Mouse (Mus musculus) intestine, embryonic 14.5 days (tissue): ENCODE data around the gene Sh2d2a. TPM values are rescaled to one million over a fixed set of nuclear protein-coding genes. Genes with fewer than 3 reads are reported as not detected.
A peak's percentile ranks its signal among the peaks of the same experiment; 100 is the strongest.
"Not testable (repeated sequence)": the region's sequence is repeated elsewhere in the genome, so short reads cannot be mapped to it uniquely, and the experiment has no call there.

Experiments
- ATAC-seq: fragments of 200-750 bp; cut with Nextera tagmentation; replicated peaks from 2 replicates; pipeline ENCODE4 v1.8.0; 2017; ENCODE audit warnings: low read depth, moderate number of reproducible peaks, moderate TSS enrichment, moderate library complexity; ENCODE audit not compliant: low FRiP score, low TSS enrichment
- DNase-seq: peaks from one replicate; pipeline ENCODE4 v3.0.0-alpha.2; 2018; ENCODE audit warnings: low spot score
- H3K27ac ChIP-seq: fragments of 300-500 bp; sonication (generic); 2 replicates; pipeline ENCODE4 v1.5.1; 2014; ENCODE audit warnings: low read depth, mild to moderate bottlenecking, control low read depth
- H3K27me3 ChIP-seq: fragments of 300-500 bp; sonication (generic); replicated peaks from 2 replicates; pipeline ENCODE4 v1.6.1; 2014; ENCODE audit warnings: low read length, control low read depth; ENCODE audit not compliant: control insufficient read depth, insufficient read depth
- H3K36me3 ChIP-seq: fragments of 300-500 bp; sonication (generic); 2 replicates; pipeline ENCODE4 v1.6.1; 2014; ENCODE audit warnings: low read length, control low read depth; ENCODE audit not compliant: control insufficient read depth, insufficient read depth
- H3K4me1 ChIP-seq: fragments of 300-500 bp; sonication (generic); replicated peaks from 2 replicates; pipeline ENCODE4 v1.6.1; 2014; ENCODE audit warnings: low read length, control low read depth, mixed read lengths; ENCODE audit not compliant: control insufficient read depth, insufficient read depth
- H3K4me2 ChIP-seq: fragments of 300-500 bp; sonication (generic); 2 replicates; pipeline ENCODE4 v1.6.1; 2014; ENCODE audit warnings: low read length
- H3K4me3 ChIP-seq: fragments of 300-500 bp; sonication (generic); 2 replicates; pipeline ENCODE4 v1.5.1; 2014; ENCODE audit warnings: low read depth, low read length, control low read depth, mixed read lengths
- H3K9ac ChIP-seq: fragments of 300-500 bp; sonication (generic); 2 replicates; pipeline ENCODE4 v1.6.1; 2014; ENCODE audit warnings: mild to moderate bottlenecking, low read length
- H3K9me3 ChIP-seq: fragments of 300-500 bp; sonication (generic); 2 replicates; pipeline ENCODE4 v1.6.1; 2016; ENCODE audit warnings: low read length, control low read depth; ENCODE audit not compliant: control insufficient read depth
- WGBS: fragments of 180-500 bp; shearing (Covaris S2); extraction: QIAGEN DNeasy Blood & Tissue Kit; methylation state at CpG from one replicate; pipeline ENCODE4 v1.1.7; 2014; 5-methylcytosine and 5-hydroxymethylcytosine counted together
- polyA plus RNA-seq: library from polyadenylated mRNA; unstranded; fragments of >200 nt; fragmentation: Nextera tagmentation; extraction: Ambion mirVana; gene quantifications from 2 replicates; pipeline ENCODE4 v1.2.1, GENCODE M21; 2014

Sh2d2a gene
- polyA plus RNA-seq, 1 experiment from 2014 or later, result 0.28 TPM

DNA sequence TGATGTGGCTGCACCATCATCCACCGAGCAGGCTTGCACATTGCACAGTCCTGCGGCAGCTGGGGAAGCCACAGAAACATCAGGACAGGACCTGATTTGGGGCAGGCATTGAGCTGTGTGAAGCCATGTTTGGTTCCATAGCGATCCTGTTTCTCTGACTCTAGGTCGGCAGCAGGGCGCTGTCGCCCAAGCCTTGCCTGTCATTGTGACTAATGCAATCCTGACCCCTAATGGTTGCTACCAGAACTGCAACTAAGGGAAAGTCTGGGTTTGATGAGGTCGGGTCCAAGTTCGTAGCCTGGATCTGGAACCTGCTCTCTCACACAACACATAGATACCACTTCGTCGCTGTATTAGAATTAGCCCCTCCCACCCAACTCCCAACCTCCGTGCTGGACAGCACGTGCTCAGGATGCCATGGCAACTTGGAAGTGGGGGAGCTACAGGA lies 29.9 kb upstream of the Sh2d2a start:
- Histone ChIP-seq H3K4me3 (peak overlapping the region; percentile 2; the same call in 1 of the 2 replicates), H3K9me3 (no peaks in the 10 kb centered on the region), H3K27me3 (peaks cover 9% of the 10 kb centered on the region), H3K4me2 (peak overlapping the region; percentile 10; the same call in 1 of the 2 replicates), H3K27ac (no peak overlapping the region), H3K4me1 (no peaks in the 10 kb centered on the region), H3K36me3 (no peaks in the 10 kb centered on the region), H3K9ac (no peak overlapping the region)
- WGBS, result 4% methylated on average over 12 of the region's 12 CpGs
- peak; percentile 89 for DNase-seq
- ATAC-seq, result peak; percentile 58; the same call in 1 of the 2 replicates

DNA sequence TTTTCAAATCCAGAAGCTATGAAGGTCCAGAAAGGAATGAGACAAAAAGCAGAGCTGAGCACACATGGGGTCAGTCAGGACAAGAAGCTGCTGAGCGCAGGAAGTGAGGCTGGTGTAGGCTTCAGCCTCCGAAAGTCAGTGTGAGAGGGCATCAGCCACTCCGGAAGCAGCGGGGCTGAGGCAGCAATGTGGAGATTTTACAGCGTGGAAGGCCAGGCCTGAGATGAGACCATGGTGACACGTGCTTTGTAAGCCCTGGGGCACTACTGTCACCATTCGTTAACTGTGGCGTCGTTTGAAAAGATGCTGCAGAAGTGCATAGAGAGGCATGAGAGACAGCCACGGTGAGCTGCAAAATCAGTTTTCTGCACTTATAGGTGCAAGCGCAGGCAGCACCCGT lies 28.3 kb upstream of the Sh2d2a start:
- DNase-seq (no peak), ATAC-seq (no peak)
- H3K27ac ChIP-seq, result no peak overlapping the region

DNA sequence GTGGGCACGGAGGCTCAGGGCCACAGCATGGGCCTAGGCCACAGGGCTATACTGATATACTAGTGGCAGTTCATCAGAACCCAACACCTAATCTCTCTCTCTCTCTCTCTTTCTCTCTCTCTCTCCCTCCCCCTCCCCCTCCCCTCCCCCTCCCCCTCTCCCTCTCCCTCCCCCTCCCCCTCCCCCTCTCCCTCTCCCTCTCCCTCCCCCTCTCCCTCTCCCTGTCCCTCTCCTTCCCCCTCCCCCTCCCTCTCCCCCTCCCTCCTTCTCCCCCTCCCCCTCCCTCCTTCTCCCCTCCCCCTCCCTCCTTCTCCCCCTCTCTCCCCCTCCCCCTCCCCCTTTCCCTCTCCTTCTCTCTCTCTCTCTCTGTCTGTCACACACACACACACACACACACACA lies 22.3 kb upstream of the Sh2d2a start, which contains the start of gene Pear1:
TSS of gene Pear1 (minus strand) at position 101 of the 400 bp plus-strand sequence.
- DNase-seq, H3K4me3 ChIP-seq, H3K9me3 ChIP-seq, ATAC-seq, H3K4me1 ChIP-seq, H3K36me3 ChIP-seq, H3K9ac ChIP-seq, H3K4me2 ChIP-seq, H3K27ac ChIP-seq, H3K27me3 ChIP-seq: not testable (repeated sequence)
- 87% methylated on average over 1 of the region's 1 CpGs for WGBS

More for the DNA sequence above, 28.3 kb upstream of the Sh2d2a start:
- Histone ChIP-seq H3K36me3 (no peaks in the 10 kb centered on the region), H3K4me1 (no peaks in the 10 kb centered on the region), H3K27me3 (peaks cover 4% of the 10 kb centered on the region; the same call in 1 of the 2 replicates), H3K9ac (no peak overlapping the region), H3K9me3 (no peaks in the 10 kb centered on the region), H3K4me3 (no peak overlapping the region), H3K4me2 (no peak overlapping the region)
- WGBS, result 59% methylated on average over 12 of the region's 12 CpGs

DNA sequence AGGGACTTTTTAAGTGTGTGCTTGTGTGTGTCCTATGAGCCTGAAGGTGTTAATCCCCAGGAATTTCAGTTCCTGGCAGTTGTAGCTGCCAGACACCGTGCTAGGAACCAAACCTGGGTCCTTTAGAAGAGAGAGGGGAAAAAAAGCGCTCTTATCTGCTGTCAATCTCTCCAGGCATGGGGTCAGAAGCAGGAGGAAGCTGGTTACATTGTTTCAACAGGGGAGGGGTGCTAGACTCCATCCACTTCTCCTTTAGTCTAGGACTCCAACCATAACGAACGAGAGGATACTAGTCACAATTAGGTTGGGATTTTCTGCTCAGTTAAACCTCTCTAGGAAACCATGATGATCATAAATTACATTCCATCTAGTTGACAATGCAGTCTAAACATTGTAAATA lies 18.1 kb upstream of the Sh2d2a start:
- Histone ChIP-seq H3K9me3 (no peaks in the 10 kb centered on the region), H3K4me2 (no peak overlapping the region), H3K4me3 (no peak overlapping the region), H3K36me3 (no peaks in the 10 kb centered on the region), H3K9ac (no peak overlapping the region), H3K4me1 (no peaks in the 10 kb centered on the region), H3K27me3 (no peaks in the 10 kb centered on the region), H3K27ac (no peak overlapping the region)
- no peak for ATAC-seq
- no peak for DNase-seq
- 53% methylated on average over 4 of the region's 4 CpGs for WGBS

DNA sequence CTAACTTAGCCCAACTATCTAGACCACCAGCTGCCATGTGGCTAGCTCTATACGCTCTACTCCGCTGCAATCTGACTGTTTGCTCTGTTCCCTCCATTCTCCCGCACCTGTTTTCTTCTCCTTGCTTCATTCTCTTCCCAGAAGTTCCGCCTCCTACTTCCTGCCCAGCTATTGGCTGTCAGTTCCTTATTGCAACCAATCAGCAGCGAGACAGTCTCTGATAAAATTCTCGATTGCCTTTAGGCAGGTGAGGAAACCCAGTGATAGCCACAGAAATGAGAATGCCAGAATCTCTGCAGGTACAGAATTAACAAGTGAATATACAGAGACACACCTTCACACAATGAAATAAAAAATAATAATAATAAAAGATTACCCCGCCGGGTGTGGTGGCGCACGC lies 17.5 kb upstream of the Sh2d2a start:
- Histone ChIP-seq H3K27ac (no peak overlapping the region), H3K9ac (no peak overlapping the region), H3K4me2 (no peak overlapping the region), H3K4me3 (no peak overlapping the region), H3K4me1 (no peaks in the 10 kb centered on the region), H3K27me3 (no peaks in the 10 kb centered on the region), H3K9me3 (no peaks in the 10 kb centered on the region), H3K36me3 (no peaks in the 10 kb centered on the region)
- ATAC-seq, result no peak
- 41% methylated on average over 10 of the region's 10 CpGs for WGBS
- DNase-seq, result no peak

DNA sequence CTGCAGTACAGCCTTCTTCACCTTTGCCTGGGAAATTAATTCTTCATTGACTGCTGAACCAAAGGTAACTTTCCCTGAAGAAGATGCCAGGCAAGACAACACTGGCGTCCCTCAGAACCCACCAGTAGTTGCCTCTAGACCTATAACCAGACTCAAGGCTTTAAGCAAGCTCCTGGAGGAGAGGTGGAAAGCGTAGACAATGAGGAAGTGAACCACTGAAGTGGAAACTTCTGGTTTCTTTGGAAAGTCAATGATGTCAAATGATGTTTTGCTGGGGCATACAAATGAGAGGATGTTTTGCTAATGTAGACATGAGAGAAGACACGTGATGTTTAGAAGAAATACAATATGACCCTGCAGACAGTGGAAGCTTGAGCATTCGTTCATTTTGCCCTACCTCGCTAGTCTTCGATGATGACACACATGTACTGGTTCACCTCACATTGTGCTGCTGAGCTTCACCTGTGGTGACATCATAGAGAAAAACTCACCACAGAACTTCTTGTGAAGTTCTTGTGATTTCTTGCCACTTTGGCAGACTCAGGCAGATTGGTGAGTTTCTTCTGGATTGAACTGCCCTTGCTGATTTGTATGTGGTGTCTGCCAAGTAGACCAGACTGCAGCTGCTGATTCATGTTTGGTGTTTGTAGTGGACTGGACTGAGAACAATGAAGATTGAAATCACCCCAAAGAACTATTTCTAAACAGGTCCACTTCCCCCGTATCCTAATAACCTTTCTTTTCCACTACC lies 14.3 kb upstream of the Sh2d2a start:
- H3K4me1 ChIP-seq, result no peaks in the 10 kb centered on the region
- 81% methylated on average over 7 of the region's 7 CpGs for WGBS
- no peak for DNase-seq
- no peak overlapping the region for H3K27ac ChIP-seq
- H3K9me3 ChIP-seq, result no peaks in the 10 kb centered on the region
- no peaks in the 10 kb centered on the region for H3K27me3 ChIP-seq
- H3K4me3 ChIP-seq, result no peak overlapping the region
- H3K36me3 ChIP-seq, result no peaks in the 10 kb centered on the region
- ATAC-seq, result no peak
- no peak overlapping the region for H3K4me2 ChIP-seq
- H3K9ac ChIP-seq, result no peak overlapping the region

DNA sequence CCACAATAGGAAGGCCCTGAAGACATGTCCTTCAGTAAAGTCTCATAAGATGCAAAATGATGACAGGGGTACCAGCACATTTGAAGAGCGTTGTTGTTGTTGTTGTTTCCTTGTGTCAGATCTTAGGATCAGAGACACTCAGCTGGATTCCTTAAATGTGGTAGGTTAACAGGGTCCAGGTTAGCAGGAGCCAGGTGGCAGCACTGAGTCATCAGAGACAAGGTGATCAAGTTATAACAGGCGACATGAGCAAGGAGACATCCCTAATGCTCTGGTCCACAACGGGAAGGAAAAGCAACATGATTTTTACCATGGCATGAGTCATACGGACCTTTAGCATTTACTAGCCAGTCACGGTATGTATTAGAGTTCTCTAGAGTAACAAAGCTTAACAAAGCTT lies 13.1 kb upstream of the Sh2d2a start:
- no peak for DNase-seq
- no peak overlapping the region for H3K4me2 ChIP-seq
- H3K27ac ChIP-seq, result no peak overlapping the region
- H3K4me1 ChIP-seq, result no peaks in the 10 kb centered on the region
- no peaks in the 10 kb centered on the region for H3K9me3 ChIP-seq
- H3K4me3 ChIP-seq, result no peak overlapping the region
- no peaks in the 10 kb centered on the region for H3K36me3 ChIP-seq
- H3K9ac ChIP-seq, result no peak overlapping the region
- no peak for ATAC-seq
- H3K27me3 ChIP-seq, result no peaks in the 10 kb centered on the region
- 62% methylated on average over 5 of the region's 5 CpGs for WGBS

DNA sequence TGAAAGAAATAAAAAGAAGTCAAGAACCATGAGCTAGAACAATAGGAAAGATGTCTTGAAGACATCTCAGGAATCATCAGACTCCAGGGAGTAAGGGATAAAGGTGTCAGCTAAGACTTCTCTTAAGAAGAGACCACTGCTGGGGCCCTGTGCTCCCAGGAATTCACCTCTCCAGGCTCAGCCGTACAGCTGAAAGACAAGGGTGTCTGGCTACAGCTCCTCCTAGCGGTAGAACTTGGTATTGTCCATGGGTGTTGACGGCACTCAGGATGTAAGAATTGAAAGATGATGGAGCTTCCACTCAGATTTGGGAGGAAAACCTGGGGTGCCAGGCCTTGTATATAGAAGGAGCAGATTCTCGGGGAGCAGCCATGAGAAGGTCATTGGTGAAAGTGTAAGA lies 7.9 kb upstream of the Sh2d2a start:
- ATAC-seq, result 0 out of 2 replicates have a peak, but pooled peaks have one; percentile 47
- Histone ChIP-seq H3K9me3 (no peaks in the 10 kb centered on the region), H3K9ac (no peak overlapping the region), H3K36me3 (no peaks in the 10 kb centered on the region), H3K4me2 (no peak overlapping the region), H3K4me3 (no peak overlapping the region), H3K27ac (no peak overlapping the region), H3K27me3 (no peaks in the 10 kb centered on the region), H3K4me1 (no peaks in the 10 kb centered on the region)
- DNase-seq, result peak; percentile 92
- WGBS, result 2% methylated on average over 4 of the region's 4 CpGs

DNA sequence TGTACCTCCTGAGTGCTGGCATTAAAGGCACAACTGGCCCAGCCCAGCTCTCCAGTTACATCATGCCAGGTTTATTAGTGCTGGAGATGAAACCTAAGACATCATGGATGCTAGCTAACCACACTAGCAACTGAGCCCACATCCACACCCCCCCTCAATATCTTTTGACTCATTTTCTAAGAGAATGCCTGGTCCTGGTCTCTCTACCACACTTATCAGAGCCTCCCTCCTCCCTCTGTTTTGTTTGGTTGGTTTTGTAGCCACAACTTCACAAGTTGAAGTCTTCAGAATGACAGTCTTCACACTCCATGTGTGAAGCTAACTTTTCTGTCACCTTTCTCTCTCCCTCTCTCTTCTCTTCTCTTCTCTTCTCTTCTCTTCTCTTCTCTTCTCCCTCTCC lies 5.7 kb upstream of the Sh2d2a start:
- no peaks in the 10 kb centered on the region for H3K4me1 ChIP-seq
- no peak overlapping the region for H3K9ac ChIP-seq
- H3K27me3 ChIP-seq, result no peaks in the 10 kb centered on the region
- no peak overlapping the region for H3K27ac ChIP-seq
- H3K9me3 ChIP-seq, result no peaks in the 10 kb centered on the region
- DNase-seq, result no peak
- no peak overlapping the region for H3K4me2 ChIP-seq
- no peak overlapping the region for H3K4me3 ChIP-seq
- no peak for ATAC-seq
- H3K36me3 ChIP-seq, result no peaks in the 10 kb centered on the region
